Comparison of ENCODE assay signal across 13 mouse cellular contexts in the genomic region with DNA sequence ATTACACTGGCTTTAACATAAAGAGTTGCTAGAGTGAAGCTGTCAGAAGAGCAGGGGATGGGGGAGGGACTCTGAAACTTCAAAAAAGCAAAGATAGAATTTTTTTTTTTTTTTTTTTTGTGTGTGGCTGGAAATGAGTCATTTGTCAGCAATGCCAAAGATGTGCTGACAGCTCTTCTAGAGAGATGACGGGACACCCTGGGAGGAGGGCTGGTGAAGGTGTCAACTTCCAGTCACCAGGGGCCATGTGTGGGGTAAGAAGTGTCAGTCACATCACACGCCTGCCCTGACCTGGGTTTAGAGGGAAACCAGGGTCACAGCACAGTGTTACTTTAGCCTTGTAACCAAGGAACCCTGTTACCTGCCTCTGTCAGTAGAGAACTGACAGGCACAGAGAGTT.
DNase-seq lines count a peak whose midpoint lies in the region; ATAC-seq and TF ChIP-seq lines count a peak whose summit lies in the region.
"Had no signal": no experiment of that assay in that cellular context is flagged by ENCODE, and none has a peak within 500 bp of the region (broad histone marks: within the 10 kb centered on the region; RNA-seq: fewer than 3 reads in every experiment).

No protein-coding gene starts in this region.

- H3K4me2 ChIP-seq in hindbrain, embryonic 11.5 days (replicated peaks; ENCODE audit: low read depth, low read length): no peak overlapping the region
- H3K4me2 ChIP-seq in hindbrain, postnatal 0 days (ENCODE audit: low read depth, low read length): no peak overlapping the region
- H3K4me2 ChIP-seq: hindbrain, embryonic 13.5 days; neural tube, embryonic 12.5 days had no signal

- no peak for TF ChIP-seq POLR2A in lung, adult 2 months (IDR thresholded peaks at IDR 0.05; ENCODE audit: borderline replicate concordance, extremely low read depth, low read depth, low read length)

- H3K4me1 ChIP-seq in hindbrain, embryonic 11.5 days (replicated peaks; ENCODE audit: control insufficient read depth, insufficient read depth, low read length): no peaks in the 10 kb centered on the region
- H3K4me1 ChIP-seq in hindbrain, postnatal 0 days (ENCODE audit: insufficient read depth, low read length): no peaks in the 10 kb centered on the region
- no peaks in the 10 kb centered on the region for H3K4me1 ChIP-seq in lung, adult 2 months (ENCODE audit: control insufficient read depth, insufficient read depth, low read length)
- H3K4me1 ChIP-seq: hindbrain, embryonic 13.5 days; neural tube, embryonic 12.5 days had no signal

- no peak overlapping the region for H3K27ac ChIP-seq in hindbrain, embryonic 11.5 days (ENCODE audit: low read depth, low read length)
- H3K27ac ChIP-seq in hindbrain, postnatal 0 days: no peak overlapping the region
- H3K27ac ChIP-seq: hindbrain, embryonic 13.5 days; neural tube, embryonic 12.5 days had no signal

- in situ Hi-C loops in Patski (cut with MboI; ENCODE audit: low pct_unique_long_range_greater_than_20kb): no loop called here

- no peak overlapping the region for H3K4me3 ChIP-seq in hindbrain, embryonic 11.5 days (ENCODE audit: low read depth, low read length)
- H3K4me3 ChIP-seq in hindbrain, postnatal 0 days (ENCODE audit: low read length): no peak overlapping the region
- no peak overlapping the region for H3K4me3 ChIP-seq in lung, adult 2 months (replicated peaks; ENCODE audit: extremely low read depth, low read depth, low read length)
- H3K4me3 ChIP-seq: hindbrain, embryonic 13.5 days; neural tube, embryonic 12.5 days had no signal

- WGBS in hindbrain, embryonic 11.5 days: 48% methylated on average over 2 of the region's 2 CpGs
- WGBS in hindbrain, postnatal 0 days: 35% methylated on average over 2 of the region's 2 CpGs
- WGBS in lung, adult 2 months: 26% methylated on average over 2 of the region's 2 CpGs

- no peak for TF ChIP-seq CTCF in hindbrain, postnatal 0 days (IDR thresholded peaks at IDR 0.05; ENCODE audit: low read depth)
- no peak for TF ChIP-seq CTCF in Patski (IDR thresholded peaks at IDR 0.05)
- no peak for TF ChIP-seq CTCF in lung, adult 2 months (IDR thresholded peaks at IDR 0.05; ENCODE audit: insufficient read depth, low read length)

- H3K36me3 ChIP-seq in hindbrain, embryonic 11.5 days (ENCODE audit: control insufficient read depth, insufficient read depth, low read length): no peaks in the 10 kb centered on the region
- no peaks in the 10 kb centered on the region for H3K36me3 ChIP-seq in hindbrain, postnatal 0 days (ENCODE audit: insufficient read depth, low read length)
- H3K36me3 ChIP-seq: hindbrain, embryonic 13.5 days; neural tube, embryonic 12.5 days had no signal

- H3K9me3 ChIP-seq in hindbrain, embryonic 11.5 days (ENCODE audit: control insufficient read depth, low read length): no peaks in the 10 kb centered on the region
- no peaks in the 10 kb centered on the region for H3K9me3 ChIP-seq in hindbrain, postnatal 0 days (ENCODE audit: low read length)
- H3K9me3 ChIP-seq: hindbrain, embryonic 13.5 days; neural tube, embryonic 12.5 days had no signal

- H3K9ac ChIP-seq in hindbrain, embryonic 11.5 days (ENCODE audit: low read depth, low read length): no peak overlapping the region
- no peak overlapping the region for H3K9ac ChIP-seq in hindbrain, postnatal 0 days (replicated peaks; ENCODE audit: low read length)
- H3K9ac ChIP-seq: hindbrain, embryonic 13.5 days; neural tube, embryonic 12.5 days had no signal

- CTCF ChIA-PET in Patski (lab: Charles Lee): interaction anchor here (0.9 kb wide), 1 partner anchor 13 kb away, joined by 3 read pairs; no protein-coding TSS in a partner anchor

- no peaks in the 10 kb centered on the region for H3K27me3 ChIP-seq in hindbrain, embryonic 11.5 days (ENCODE audit: control insufficient read depth, insufficient read depth, low read length)
- H3K27me3 ChIP-seq in hindbrain, postnatal 0 days (ENCODE audit: insufficient read depth, low read length): no peaks in the 10 kb centered on the region
- H3K27me3 ChIP-seq in Patski: no peaks in the 10 kb centered on the region
- H3K27me3 ChIP-seq: hindbrain, embryonic 13.5 days; neural tube, embryonic 12.5 days had no signal

- POLR2A ChIA-PET in Patski (lab: Charles Lee): interaction anchor here (0.6 kb wide), 1 partner anchor 26 kb away, joined by 4 read pairs; no protein-coding TSS in a partner anchor

- DNase-seq in hindbrain, embryonic 11.5 days (ENCODE audit: low spot score): peak; percentile 23
- DNase-seq in hindbrain, postnatal 0 days (ENCODE audit: low spot score): no peak
- no peak for DNase-seq in Patski (ENCODE audit: low read depth, low spot score)
- peak; percentile 23 for DNase-seq in forelimb bud, embryonic 11.5 days (ENCODE audit: low read depth, low spot score)
- peak; percentile 54 for DNase-seq in heart, postnatal 4 days
- DNase-seq in lung, adult 2 months: no peak
- no peak for DNase-seq in layer of hippocampus, adult 8-10 months (ENCODE audit: low spot score in 2 of 2)
- DNase-seq: adrenal gland, postnatal 25 days; cerebellum, adult 9-11 months; kidney, postnatal 25 days had no signal

- ATAC-seq in hindbrain, embryonic 11.5 days (ENCODE audit: low FRiP score): no peak
- ATAC-seq in hindbrain, postnatal 0 days: no peak
- ATAC-seq in Patski: peak; percentile 82
- no peak for ATAC-seq in frontal cortex, adult (ENCODE audit: low TSS enrichment)

Comparison
In these comparisons a context has a peak if more than half of its experiments do, and no peak if none do; other contexts are left out.
1. DNase-seq: peak in hindbrain, embryonic 11.5 days (single experiment), forelimb bud, embryonic 11.5 days (single experiment) and heart, postnatal 4 days (single experiment); none in hindbrain, postnatal 0 days (single experiment), Patski (single experiment), lung, adult 2 months (single experiment) and layer of hippocampus, adult 8-10 months (0 of 2).